Mouse (Mus musculus): Measurements from ENCODE around the gene Pdzd7. TPM values are rescaled to one million over a fixed set of nuclear protein-coding genes. Genes with fewer than 3 reads are reported as not detected.

Gene Pdzd7
- total and polyA plus RNA-seq, 3 experiments = 0.17 to 0.20 TPM; not detected in 1

DNA sequence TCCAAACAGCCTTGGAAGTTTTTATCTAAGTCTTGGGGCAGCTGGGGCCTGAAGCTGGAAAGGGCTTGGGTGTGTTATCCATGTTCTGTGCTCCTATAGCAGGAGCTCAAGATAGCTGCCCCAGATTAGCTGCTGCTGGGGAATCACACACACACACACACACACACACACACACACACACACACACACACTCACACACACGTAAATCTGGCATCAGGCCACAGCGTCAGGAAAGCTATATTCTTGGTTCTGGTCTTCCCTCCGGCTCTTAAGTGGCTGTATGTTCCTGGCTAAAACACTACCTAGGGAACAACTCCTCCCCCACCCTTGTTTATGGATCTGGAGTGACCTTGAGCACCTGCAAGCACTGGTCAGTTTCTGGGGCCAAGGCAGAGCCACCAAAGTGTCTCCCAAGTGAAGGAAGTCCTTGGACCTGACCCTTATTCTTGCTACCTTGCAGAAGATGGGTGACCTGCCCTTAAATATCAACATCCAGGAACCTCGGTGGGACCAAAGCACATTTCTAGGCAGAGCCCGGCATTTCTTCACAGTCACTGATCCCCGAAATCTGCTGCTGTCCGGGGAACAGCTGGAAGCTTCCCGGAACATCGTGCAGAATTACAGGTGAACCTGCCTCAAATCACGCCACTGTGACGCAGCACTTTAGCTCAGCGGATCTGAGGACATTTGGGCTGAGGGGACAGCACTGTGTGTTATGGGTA, 3.3 kb upstream of the Pdzd7 start:
- TF ChIP-seq ZNF384 (IDR thresholded peaks at IDR 0.05; ENCODE audit: low read depth, low read length) (no peak), CHD2 (IDR thresholded peaks at IDR 0.05; ENCODE audit: low read length) (no peak), KAT2A (IDR thresholded peaks at IDR 0.05; ENCODE audit: insufficient replicate concordance, low read length) (no peak)
- Histone ChIP-seq H3K4me2 (ENCODE audit: insufficient read depth, low read depth, poor library complexity, severe bottlenecking) (peak overlapping the region; percentile 45; the same call in 1 of the 2 replicates), H3K4me3 (replicated peaks in 1 of 3; ENCODE audit: low read depth in 2 of 3, low read length in 2 of 3, poor library complexity in 1 of 3) (peak overlapping the region in 1 of 3 experiments; percentile 93), H3K9ac (ENCODE audit: insufficient read depth, low read depth) (peak overlapping the region; percentile 50; the same call in 1 of the 2 replicates), H3K9me3 (replicated peaks; ENCODE audit: low read length) (no peaks in the 10 kb centered on the region), H3K79me2 (replicated peaks; ENCODE audit: control insufficient read depth, extremely low read depth, insufficient read depth, poor library complexity, severe bottlenecking) (no peaks in the 10 kb centered on the region), H3K27me3 (replicated peaks) (peaks cover 33% of the 10 kb centered on the region), H3K27ac (ENCODE audit: insufficient read depth, low read depth) (no peak overlapping the region), H3K4me1 (ENCODE audit: control insufficient read depth in 1 of 2, insufficient read depth in 2 of 2) (peaks cover 4 to 26% of the 10 kb centered on the region in 2 experiments; a peak in 3 of 4 replicates), H3K36me3 (replicated peaks in 1 of 2; ENCODE audit: control insufficient read depth in 1 of 2, insufficient read depth in 1 of 2, low read length in 1 of 2) (peaks cover 12 to 41% of the 10 kb centered on the region in 2 experiments)
- no peak for DNase-seq (ENCODE audit: extremely low read depth)
- dilution Hi-C loops (cut with MboI; ENCODE audit: extremely low pct_ligation_motif_present, extremely low pct_unique_long_range_greater_than_20kb, low sequenced_read_pairs) = no loop called here
- in situ Hi-C loops (cut with MboI; ENCODE audit: low pct_ligation_motif_present, low pct_unique_long_range_greater_than_20kb, low sequenced_read_pairs) = loop anchor here (25.0 kb wide), 1 partner anchor 462 kb away; no protein-coding TSS in a partner anchor

DNA sequence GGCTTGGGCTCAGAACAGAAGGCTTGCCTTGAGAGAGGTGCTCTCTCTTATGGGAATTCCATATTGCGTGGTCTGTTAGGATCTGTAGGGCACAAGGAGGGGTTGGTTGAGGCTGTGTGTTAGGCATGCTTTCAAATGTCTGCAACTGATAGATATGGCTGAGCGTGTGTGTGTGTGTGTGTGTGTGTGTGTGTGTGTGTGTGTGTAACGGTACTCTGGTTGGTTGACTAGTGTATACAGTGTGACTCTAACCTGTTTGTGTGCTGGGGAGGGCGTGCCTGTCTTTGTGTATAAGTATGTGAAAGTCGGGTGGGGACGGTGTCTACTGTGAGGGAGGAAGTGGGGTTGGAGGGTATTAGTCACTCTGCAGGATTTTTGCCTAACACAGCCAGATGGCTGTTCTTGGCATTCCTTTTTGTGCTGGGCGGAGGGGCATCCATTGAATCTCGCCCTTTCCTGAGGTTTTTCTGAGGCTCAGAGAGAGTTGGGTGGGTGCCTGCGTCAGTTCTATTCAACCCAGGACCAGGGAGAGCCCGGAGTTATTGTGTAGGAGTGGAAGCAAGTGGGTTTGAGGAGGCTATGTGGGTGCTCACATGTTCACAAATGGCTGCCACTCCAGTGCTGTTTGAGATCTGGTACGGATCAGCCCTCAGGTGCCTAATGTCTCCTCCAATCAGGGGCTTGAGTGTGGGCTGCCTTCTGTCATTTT, 2.6 kb upstream of the Pdzd7 start:
- DNase-seq (ENCODE audit: extremely low read depth) = peak; percentile 53
- Histone ChIP-seq H3K79me2 (replicated peaks; ENCODE audit: control insufficient read depth, extremely low read depth, insufficient read depth, poor library complexity, severe bottlenecking) (no peaks in the 10 kb centered on the region), H3K27me3 (replicated peaks) (peaks cover 41% of the 10 kb centered on the region), H3K27ac (ENCODE audit: insufficient read depth, low read depth) (no peak overlapping the region), H3K4me1 (ENCODE audit: control insufficient read depth in 1 of 2, insufficient read depth in 2 of 2) (peaks cover 4 to 26% of the 10 kb centered on the region in 2 experiments; a peak in 3 of 4 replicates), H3K9me3 (replicated peaks; ENCODE audit: low read length) (no peaks in the 10 kb centered on the region), H3K9ac (ENCODE audit: insufficient read depth, low read depth) (peak overlapping the region; percentile 50), H3K4me2 (ENCODE audit: insufficient read depth, low read depth, poor library complexity, severe bottlenecking) (peak overlapping the region; percentile 45), H3K36me3 (replicated peaks in 1 of 2; ENCODE audit: control insufficient read depth in 1 of 2, insufficient read depth in 1 of 2, low read length in 1 of 2) (peaks cover 9 to 35% of the 10 kb centered on the region in 2 experiments), H3K4me3 (replicated peaks in 1 of 3; ENCODE audit: low read depth in 2 of 3, low read length in 2 of 3, poor library complexity in 1 of 3) (peak overlapping the region; percentile 65 to 93 (median 70))
- in situ Hi-C loops (cut with MboI; ENCODE audit: low pct_ligation_motif_present, low pct_unique_long_range_greater_than_20kb, low sequenced_read_pairs) = loop anchor here (25.0 kb wide), 1 partner anchor 461 kb away; no protein-coding TSS in a partner anchor
- dilution Hi-C loops (cut with MboI; ENCODE audit: extremely low pct_ligation_motif_present, extremely low pct_unique_long_range_greater_than_20kb, low sequenced_read_pairs) = no loop called here
- TF ChIP-seq MXI1 (IDR thresholded peaks at IDR 0.05; ENCODE audit: low read depth, low read length) = peak; percentile 13; the same call in 1 of the 2 replicates
- no peak; the same call in 1 of the 2 replicates for TF ChIP-seq EP300 (IDR thresholded peaks at IDR 0.05; ENCODE audit: low read length)
- no peak for TF ChIP-seq PAX5 (IDR thresholded peaks at IDR 0.05; ENCODE audit: low read length)
- TF ChIP-seq UBTF (IDR thresholded peaks at IDR 0.05; ENCODE audit: low read depth, low read length) = no peak
- no peak for TF ChIP-seq JUN (IDR thresholded peaks at IDR 0.05; ENCODE audit: insufficient read depth, low read depth, low read length)
- TF ChIP-seq E2F4 (IDR thresholded peaks at IDR 0.05; ENCODE audit: insufficient replicate concordance, low read depth, low read length) = no peak
- TF ChIP-seq POLR2A (IDR thresholded peaks at IDR 0.05; ENCODE audit: low read depth, low read length) = no peak
- TF ChIP-seq IRF4 (IDR thresholded peaks at IDR 0.05; ENCODE audit: low read depth, low read length) = 0 out of 2 replicates have a peak, but pooled peaks have one; percentile 19
- no peak for TF ChIP-seq CHD2 (IDR thresholded peaks at IDR 0.05; ENCODE audit: low read length)
- no peak for TF ChIP-seq KAT2A (IDR thresholded peaks at IDR 0.05; ENCODE audit: insufficient replicate concordance, low read length)
- no peak; the same call in 1 of the 2 replicates for TF ChIP-seq MAX (IDR thresholded peaks at IDR 0.05; ENCODE audit: low read length)
- no peak for TF ChIP-seq RCOR1 (conservative IDR thresholded peaks at IDR 0.05; ENCODE audit: low read depth, low read length)
- no peak for TF ChIP-seq MAFK (IDR thresholded peaks at IDR 0.05; ENCODE audit: insufficient replicate concordance, low read length)
